Mouse (Mus musculus): Measurements from ENCODE around the gene Aars2.
A peak's percentile ranks its signal among the peaks of the same experiment; 100 is the strongest.

DNA sequence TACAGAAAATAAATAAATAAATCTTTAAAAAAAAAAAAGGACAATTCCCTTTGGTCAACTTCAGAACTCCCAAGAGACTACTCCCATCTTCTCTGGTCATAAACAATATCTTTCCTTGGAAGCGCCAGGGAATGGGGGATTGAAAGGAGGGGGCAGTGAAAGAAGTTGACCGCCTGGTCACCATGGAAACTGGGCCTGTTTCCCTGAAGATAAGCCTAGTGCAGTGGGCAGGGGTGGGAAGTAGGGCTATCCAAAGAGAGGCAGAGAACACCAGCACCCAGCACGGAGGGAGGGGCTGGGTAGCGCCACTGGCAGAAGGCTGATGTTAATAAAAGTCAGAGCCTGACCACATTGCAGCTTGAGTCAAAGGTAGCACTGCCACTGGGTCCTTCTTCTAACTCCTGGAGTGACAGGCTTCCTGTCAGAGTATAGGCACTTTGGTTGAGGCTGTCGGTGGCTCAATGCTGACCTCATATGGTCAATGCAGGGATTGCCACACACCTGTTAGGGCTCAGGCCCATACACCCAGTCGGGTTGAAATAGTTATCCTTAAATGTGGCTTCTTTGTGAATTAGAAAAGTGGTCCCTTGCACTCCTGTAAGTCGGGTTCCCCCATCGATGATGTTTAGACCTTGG, 45.3 kb downstream of the Aars2 start:
- no peak for TF ChIP-seq POLR2A (IDR thresholded peaks at IDR 0.05; ENCODE audit: borderline replicate concordance, extremely low read depth, low read depth, low read length)
- peak; percentile 92 for TF ChIP-seq CTCF (IDR thresholded peaks at IDR 0.05; ENCODE audit: insufficient read depth, low read length)
